Mouse (Mus musculus) ZHBTc4 (cell line): ENCODE data around the gene Rasgrp4.
"Not testable (repeated sequence)": the region's sequence is repeated elsewhere in the genome, so short reads cannot be mapped to it uniquely, and the experiment has no call there.

Experiments used
- DNase-seq: peaks from one replicate; pipeline ENCODE4 v3.0.0-alpha.2; 2011; ENCODE audit warnings: low read depth, low spot score

Gene Rasgrp4

GRCm38 (mm10) chr7:29134693-29135386, at the start of gene Rasgrp4:
Gene Rasgrp4, plus strand, starts transcription at chr7:29134851.
- peak; percentile 41 for DNase-seq

GRCm38 (mm10) chr7:29085981-29086380, 48.7 kb upstream of the Rasgrp4 start:
- peak; percentile 40 for DNase-seq

- peak; percentile 40 for DNase-seq
Measured at GRCm38 (mm10) chr7:29086902-29087301, 47.7 kb upstream of the Rasgrp4 start.

- DNase-seq = no peak
Measured at GRCm38 (mm10) chr7:29088817-29089216, 45.8 kb upstream of the Rasgrp4 start.

- no peak for DNase-seq
Measured at GRCm38 (mm10) chr7:29097131-29097530, 37.5 kb upstream of the Rasgrp4 start.

GRCm38 (mm10) chr7:29101286-29102017, 33.2 kb upstream of the Rasgrp4 start:
- DNase-seq = peak; percentile 79

- peak; percentile 92 for DNase-seq
Measured at GRCm38 (mm10) chr7:29108992-29109955, 25.4 kb upstream of the Rasgrp4 start.

- DNase-seq = peak; percentile 78
Measured at GRCm38 (mm10) chr7:29118142-29118851, 16.4 kb upstream of the Rasgrp4 start.

GRCm38 (mm10) chr7:29119526-29119925, 15.1 kb upstream of the Rasgrp4 start:
- DNase-seq = no peak

- peak; percentile 44 for DNase-seq
Measured at GRCm38 (mm10) chr7:29122821-29123220, 11.8 kb upstream of the Rasgrp4 start.

GRCm38 (mm10) chr7:29123531-29124358, 10.9 kb upstream of the Rasgrp4 start:
- no peak for DNase-seq

- peak; percentile 95 for DNase-seq
Measured at GRCm38 (mm10) chr7:29124970-29125369, 9.7 kb upstream of the Rasgrp4 start, which contains the start of gene Ryr1. Gene Ryr1, minus strand, starts transcription at chr7:29125179.

- DNase-seq = peak; percentile 86
Measured at GRCm38 (mm10) chr7:29126173-29126915, 8.3 kb upstream of the Rasgrp4 start.

GRCm38 (mm10) chr7:29128725-29129124, 5.9 kb upstream of the Rasgrp4 start:
- peak; percentile 57 for DNase-seq

- no peak for DNase-seq
Measured at GRCm38 (mm10) chr7:29134230-29134629, 421 bp upstream of the Rasgrp4 start.

- peak; percentile 95 for DNase-seq
Measured at GRCm38 (mm10) chr7:29137429-29137828, 2.8 kb downstream of the Rasgrp4 start.

GRCm38 (mm10) chr7:29139237-29139636, 4.6 kb downstream of the Rasgrp4 start:
- not testable (repeated sequence) for DNase-seq

- no peak for DNase-seq
Measured at GRCm38 (mm10) chr7:29141416-29141815, 6.8 kb downstream of the Rasgrp4 start.

- DNase-seq = no peak
Measured at GRCm38 (mm10) chr7:29144006-29144405, 9.4 kb downstream of the Rasgrp4 start.
